Mouse (Mus musculus): Measurements from ENCODE around the gene AF366264. TPM values are rescaled to one million over a fixed set of nuclear protein-coding genes. Genes with fewer than 3 reads are reported as not detected.

Gene AF366264
- polyA plus RNA-seq (2012), result 0.18 and 0.67 TPM in 2 replicates

GRCm38 (mm10) chr8:13838289-13838688 lies at the start of gene AF366264:
AF366264 (minus strand) TSS chr8:13838389.

GRCm38 (mm10) chr8:13785250-13785763 lies 52.9 kb downstream of the AF366264 start, which contains the start of gene Upf3a:
Upf3a (plus strand) TSS chr8:13785615.

Other genes with a start within 250 kb of the AF366264 start
- gene Rasa3, start 160.8 kb downstream of the AF366264 start, polyA plus RNA-seq (2012), result 33.2 and 37.3 TPM in 2 replicates
- not detected in 2 replicates for gene Cfap97d2, start 132.5 kb downstream of the AF366264 start, polyA plus RNA-seq (2012)
- gene Cdc16, start 80.7 kb downstream of the AF366264 start, polyA plus RNA-seq (2012), result 17.5 and 18.4 TPM in 2 replicates
- 35.0 and 53.0 TPM in 2 replicates for gene Upf3a, start 52.8 kb downstream of the AF366264 start, polyA plus RNA-seq (2012)
- 7.2 and 7.4 TPM in 2 replicates for gene Champ1, start 31.3 kb upstream of the AF366264 start, polyA plus RNA-seq (2012)
- gene Coprs, start 51.9 kb upstream of the AF366264 start, polyA plus RNA-seq (2012), result 5.3 and 5.9 TPM in 2 replicates

All from megakaryocyte-erythroid progenitor cell, adult 5 weeks (primary cell).